In the genomic region with DNA sequence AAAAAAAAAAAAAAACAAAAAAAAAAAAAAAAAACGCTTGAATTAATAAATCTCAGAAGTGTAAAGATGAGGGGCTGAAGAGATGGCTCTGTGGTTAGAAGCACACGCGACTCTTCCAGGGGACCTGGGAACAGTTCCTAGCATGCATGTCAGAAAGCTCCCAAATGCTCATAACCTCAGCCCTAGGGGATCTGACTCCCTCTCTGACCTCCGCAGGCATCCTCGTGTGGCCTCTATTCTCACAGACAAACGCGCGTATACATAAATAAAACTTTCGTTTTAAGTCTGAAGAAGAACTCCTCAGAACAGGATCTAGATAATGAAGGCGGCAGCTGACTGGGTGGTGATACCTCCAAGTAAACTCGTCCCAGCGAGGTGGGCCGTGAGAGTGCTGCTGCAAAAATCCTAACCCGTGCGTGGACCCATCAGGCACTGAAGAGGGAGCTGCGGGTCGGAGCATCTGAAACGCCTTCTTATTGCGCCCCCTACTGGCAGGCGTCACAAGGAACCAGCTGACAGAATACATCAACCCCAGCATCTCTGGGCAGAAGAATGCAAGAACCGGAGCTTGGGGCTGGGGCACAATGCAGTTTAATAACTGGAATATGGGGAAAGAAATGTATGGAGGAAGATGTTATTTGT, we compare ENCODE assay signal across 8 mouse cellular contexts.
A peak's percentile ranks its signal among the peaks of the same experiment; 100 is the strongest.
DNase-seq lines count a peak whose midpoint lies in the region; ATAC-seq and TF ChIP-seq lines count a peak whose summit lies in the region.

No protein-coding gene starts in this region.

- DNase-seq in Muller cell, postnatal 12 days (ENCODE audit: inconsistent ontology term) = peak; percentile 72
- peak; percentile 80 to 86 for DNase-seq in cerebellum, adult 2 months
- peak; percentile 92 for DNase-seq in hindbrain, embryonic 11.5 days (ENCODE audit: low spot score)
- peak; percentile 70 for DNase-seq in layer of hippocampus, adult 9-11 months
- peak; percentile 61 for DNase-seq in ovary, postnatal 14 days (ENCODE audit: low spot score)
- DNase-seq in urinary bladder, postnatal 10 days (ENCODE audit: low spot score) = peak; percentile 19

- H3K27ac ChIP-seq in cerebellum, adult 2 months (ENCODE audit: insufficient read depth, low read length) = no peak overlapping the region
- no peak overlapping the region for H3K27ac ChIP-seq in hindbrain, embryonic 11.5 days (ENCODE audit: low read depth, low read length)
- no peak overlapping the region for H3K27ac ChIP-seq in lung, embryonic 15.5 days

- H3K4me1 ChIP-seq in cerebellum, adult 2 months (ENCODE audit: control insufficient read depth, insufficient read depth, low read length) = no peaks in the 10 kb centered on the region
- H3K4me1 ChIP-seq in hindbrain, embryonic 11.5 days (replicated peaks; ENCODE audit: control insufficient read depth, insufficient read depth, low read length) = no peaks in the 10 kb centered on the region
- no peaks in the 10 kb centered on the region for H3K4me1 ChIP-seq in lung, embryonic 15.5 days

- WGBS in cerebellum, adult 2 months = 8% methylated on average over 21 of the region's 21 CpGs
- 8% methylated on average over 21 of the region's 21 CpGs for WGBS in hindbrain, embryonic 11.5 days
- WGBS in lung, embryonic 15.5 days = 3% methylated on average over 21 of the region's 21 CpGs

- peak; percentile 90 for ATAC-seq in frontal cortex, adult (ENCODE audit: low TSS enrichment)
- ATAC-seq in hindbrain, embryonic 11.5 days (ENCODE audit: low FRiP score) = peak; percentile 85
- ATAC-seq in lung, embryonic 15.5 days (ENCODE audit: borderline replicate concordance, extremely low read depth, low FRiP score, low TSS enrichment) = peak; percentile 55; the same call in 1 of the 2 replicates

- H3K4me3 ChIP-seq in cerebellum, adult 2 months (replicated peaks; ENCODE audit: insufficient read depth, low read depth, low read length) = peak overlapping the region; percentile 60
- H3K4me3 ChIP-seq in hindbrain, embryonic 11.5 days (ENCODE audit: low read depth, low read length) = peak overlapping the region; percentile 27
- H3K4me3 ChIP-seq in lung, embryonic 15.5 days = peak overlapping the region; percentile 34

- H3K27me3 ChIP-seq in cerebellum, adult 2 months (ENCODE audit: control insufficient read depth, insufficient read depth, low read length) = no peaks in the 10 kb centered on the region
- no peaks in the 10 kb centered on the region for H3K27me3 ChIP-seq in hindbrain, embryonic 11.5 days (ENCODE audit: control insufficient read depth, insufficient read depth, low read length)
- H3K27me3 ChIP-seq in lung, embryonic 15.5 days = no peaks in the 10 kb centered on the region

- H3K9ac ChIP-seq in hindbrain, embryonic 11.5 days (ENCODE audit: low read depth, low read length) = 0 out of 2 replicates have a peak overlapping the region, but pooled peaks have one; percentile 33
- H3K9ac ChIP-seq in lung, embryonic 15.5 days = no peak overlapping the region

- peak overlapping the region; percentile 40 for H3K4me2 ChIP-seq in hindbrain, embryonic 11.5 days (replicated peaks; ENCODE audit: low read depth, low read length)
- peak overlapping the region; percentile 51 for H3K4me2 ChIP-seq in lung, embryonic 15.5 days

- TF ChIP-seq CTCF in cerebellum, adult 2 months (IDR thresholded peaks at IDR 0.05; ENCODE audit: borderline replicate concordance, insufficient read depth, low read depth, low read length) = peak; percentile 89

- no peak for TF ChIP-seq POLR2A in cerebellum, adult 2 months (IDR thresholded peaks at IDR 0.05; ENCODE audit: borderline replicate concordance, insufficient read depth, low read length)

- no peaks in the 10 kb centered on the region for H3K9me3 ChIP-seq in hindbrain, embryonic 11.5 days (ENCODE audit: control insufficient read depth, low read length)
- no peaks in the 10 kb centered on the region for H3K9me3 ChIP-seq in lung, embryonic 15.5 days

- no peaks in the 10 kb centered on the region for H3K36me3 ChIP-seq in hindbrain, embryonic 11.5 days (ENCODE audit: control insufficient read depth, insufficient read depth, low read length)
- H3K36me3 ChIP-seq in lung, embryonic 15.5 days = no peaks in the 10 kb centered on the region

Comparison
In these comparisons a context has a peak if more than half of its experiments do, and no peak if none do; other contexts are left out.
1. DNase-seq: peak in every context shown above with its lines; median percentile 92 in hindbrain, embryonic 11.5 days; 83 in cerebellum, adult 2 months; 72 in Muller cell, postnatal 12 days; 70 in layer of hippocampus, adult 9-11 months; 61 in ovary, postnatal 14 days; 19 in urinary bladder, postnatal 10 days.